Mouse (Mus musculus) left cerebral cortex, postnatal 14 days (tissue): Measurements from ENCODE around the gene Hipk2. TPM values are rescaled to one million over a fixed set of nuclear protein-coding genes. Genes with fewer than 3 reads are reported as not detected.

Source experiments
- DNase-seq, 2 experiments: peaks; one replicate each; pipeline ENCODE4 v3.0.0; 2021 to 2022; ENCODE audit warnings: low spot score in 2 of 2, mixed read lengths in 1 of 2
- intact Hi-C: fragments of 180-260 bp; cut with DNase I; formaldehyde crosslinking; loops from one replicate; pipeline ENCODE4 v1.15.1; 2025
- total RNA-seq, 2 experiments: library from RNA; stranded (reverse); gene quantifications; 2 replicates each; pipeline ENCODE4 v1.2.3; 2021

Hipk2 gene
- total RNA-seq, 2 experiments from 2014 or later: 48.3 to 52.3 TPM

DNA sequence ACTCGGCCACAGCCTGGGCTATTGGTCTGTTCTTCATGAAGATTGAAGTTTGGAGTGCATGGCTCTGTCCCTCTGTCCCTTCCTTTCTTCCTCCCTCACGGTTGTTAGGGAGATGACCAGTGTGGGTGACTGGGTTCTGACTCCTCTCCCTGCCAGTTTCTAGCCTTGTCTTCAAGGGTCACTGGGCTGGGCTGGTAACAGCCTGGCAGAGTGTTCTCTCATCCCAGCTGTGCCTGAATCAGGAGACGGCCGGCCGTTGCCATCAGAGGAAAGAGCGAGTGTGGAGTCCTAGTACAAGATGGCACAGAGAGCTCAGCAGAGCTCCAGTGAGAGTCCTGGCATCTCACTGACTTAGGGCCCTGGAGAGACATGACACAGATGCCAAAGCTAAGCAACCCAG lies 32.4 kb upstream of the Hipk2 start:
- DNase-seq: no peak
- intact Hi-C loops: no loop called here

DNA sequence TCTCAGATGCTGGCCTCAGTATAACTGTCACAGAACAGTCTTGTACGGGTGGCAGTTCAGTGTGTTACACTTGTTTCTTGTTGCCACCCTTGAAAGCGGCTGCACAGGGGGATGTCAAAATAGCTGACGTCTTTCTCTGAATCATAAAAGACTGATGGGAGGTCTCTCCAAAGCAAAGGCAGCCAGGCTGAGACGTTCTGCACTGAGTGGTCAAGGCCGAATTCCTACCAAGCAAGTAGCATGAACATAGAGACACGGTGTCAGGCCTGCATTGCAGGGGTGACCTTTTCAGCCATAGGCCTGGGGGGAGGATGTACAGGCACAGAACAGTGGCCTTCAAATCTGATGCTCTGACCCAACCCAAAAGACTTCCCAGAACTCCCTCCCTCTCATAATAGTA lies 30.0 kb upstream of the Hipk2 start:
- intact Hi-C loops: no loop called here
- no peak for DNase-seq

DNA sequence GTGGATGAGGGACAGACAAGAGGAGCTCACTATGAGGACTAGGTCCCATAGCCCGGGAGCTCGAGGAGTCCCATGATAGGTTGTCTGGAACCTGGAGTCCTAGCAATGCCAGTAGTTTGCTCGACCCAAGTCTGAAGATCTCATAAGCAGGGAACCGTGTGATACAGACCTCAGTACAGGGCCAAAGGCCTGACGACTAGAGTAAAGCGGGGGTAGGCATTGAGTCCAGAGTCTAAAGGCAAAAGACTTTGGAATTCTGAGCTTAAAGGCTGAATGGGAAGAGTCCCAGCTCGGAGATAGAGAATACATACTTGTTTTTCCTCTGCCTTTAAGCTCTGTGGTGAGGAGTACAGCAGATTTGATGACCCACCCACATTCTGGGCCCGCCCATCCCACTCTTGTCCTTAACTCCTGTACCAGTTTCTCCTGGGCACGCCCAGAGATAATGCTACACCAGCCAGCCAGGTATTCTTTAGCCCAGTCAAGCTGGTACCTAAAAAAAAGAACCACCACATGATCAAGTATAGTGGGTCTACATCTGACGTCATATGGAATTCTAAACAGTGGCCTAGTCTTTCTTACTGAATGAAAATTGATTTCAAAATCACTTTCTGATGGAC lies 27.0 kb upstream of the Hipk2 start:
- no peak for DNase-seq
- intact Hi-C loops: no loop called here

DNA sequence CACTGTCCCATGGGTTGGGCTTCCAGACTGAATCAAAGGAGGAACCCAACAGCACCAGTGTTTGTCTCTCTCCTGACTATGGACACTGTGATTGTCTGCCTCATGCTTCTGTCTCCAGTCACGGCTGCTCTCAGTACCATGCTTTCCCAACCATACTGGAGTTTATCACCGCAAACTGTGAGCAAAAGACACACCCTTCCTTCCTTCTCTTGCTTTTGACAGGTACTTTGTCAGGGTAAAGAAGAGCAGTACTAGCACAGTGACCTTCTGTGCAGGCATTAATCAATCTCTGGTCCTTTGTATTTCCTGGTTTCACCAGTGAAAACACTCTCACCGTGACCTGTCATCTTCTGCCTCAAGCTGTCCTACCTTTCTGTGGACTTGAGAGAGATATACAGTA lies 25.7 kb upstream of the Hipk2 start:
- intact Hi-C loops: no loop called here

DNA sequence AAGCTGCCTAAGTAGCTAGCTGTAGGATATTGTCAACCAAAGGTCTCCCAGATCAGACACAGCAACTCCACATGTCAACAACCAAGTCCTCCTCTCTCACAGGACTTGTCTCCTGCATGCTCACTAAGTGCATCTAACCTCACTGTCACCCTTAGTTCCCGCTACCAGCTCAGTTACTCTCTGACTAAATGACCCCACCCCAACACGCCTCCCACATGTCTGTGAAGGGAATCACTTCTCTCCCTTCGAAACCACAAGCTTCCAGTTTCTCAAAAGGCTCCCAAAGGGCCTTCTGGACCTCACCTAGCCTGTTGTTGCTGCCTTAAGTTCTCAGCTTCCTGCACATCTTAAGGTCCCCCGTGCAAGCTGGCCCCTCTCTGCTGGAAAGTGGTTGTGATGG lies 25.2 kb upstream of the Hipk2 start:
- intact Hi-C loops: no loop called here
- DNase-seq: no peak

More for the DNA sequence above, 25.7 kb upstream of the Hipk2 start:
- DNase-seq: no peak

DNA sequence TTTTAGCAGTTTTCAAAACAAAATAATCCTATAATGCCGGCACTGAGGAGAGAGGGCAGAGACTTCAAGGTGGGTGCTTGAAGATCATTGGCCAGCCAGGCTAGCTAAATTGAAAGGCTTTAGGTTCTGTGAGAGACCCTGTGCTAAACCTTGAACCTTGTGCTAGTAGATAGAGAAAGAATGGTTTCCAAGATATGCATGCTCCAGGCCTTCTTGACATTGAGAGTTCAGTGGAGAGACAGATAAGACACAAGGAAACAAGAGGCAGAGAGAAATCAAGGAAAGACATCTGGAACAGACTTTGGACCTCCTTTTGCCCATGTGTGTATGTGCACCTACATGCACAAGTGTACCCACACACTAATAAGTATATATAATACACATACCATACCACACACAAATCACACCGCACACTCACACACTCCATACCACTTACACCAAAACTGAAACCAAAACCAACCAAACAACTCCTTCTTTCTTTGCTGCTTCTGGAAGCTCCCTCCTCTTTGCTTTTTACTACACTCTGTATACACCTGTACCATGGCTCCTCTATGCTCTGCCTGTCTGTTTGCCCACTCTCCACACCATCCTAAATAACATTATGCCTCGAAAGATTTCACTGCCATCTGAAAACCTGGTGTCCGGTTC lies 24.6 kb upstream of the Hipk2 start:
- DNase-seq: no peak
- intact Hi-C loops: no loop called here

DNA sequence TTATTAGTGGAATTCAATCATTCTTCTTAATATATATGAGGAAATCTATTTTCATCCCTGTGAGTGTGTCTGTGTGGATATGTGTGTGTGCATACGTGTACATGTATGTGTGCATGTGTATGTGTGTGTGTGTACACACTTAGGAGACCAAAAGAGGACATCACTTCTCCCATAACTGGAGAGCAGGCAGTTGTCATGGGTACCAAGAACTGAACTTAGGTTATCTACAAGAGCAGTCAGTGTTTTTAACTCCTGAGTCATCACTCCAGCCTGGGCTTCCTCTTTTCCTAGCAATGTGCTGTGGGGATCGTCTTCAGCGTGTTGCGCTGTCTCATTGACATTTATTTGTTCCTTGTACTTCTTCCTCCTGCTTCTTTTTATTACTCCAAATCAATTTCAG lies 24.1 kb upstream of the Hipk2 start:
- intact Hi-C loops: no loop called here
- DNase-seq: no peak

DNA sequence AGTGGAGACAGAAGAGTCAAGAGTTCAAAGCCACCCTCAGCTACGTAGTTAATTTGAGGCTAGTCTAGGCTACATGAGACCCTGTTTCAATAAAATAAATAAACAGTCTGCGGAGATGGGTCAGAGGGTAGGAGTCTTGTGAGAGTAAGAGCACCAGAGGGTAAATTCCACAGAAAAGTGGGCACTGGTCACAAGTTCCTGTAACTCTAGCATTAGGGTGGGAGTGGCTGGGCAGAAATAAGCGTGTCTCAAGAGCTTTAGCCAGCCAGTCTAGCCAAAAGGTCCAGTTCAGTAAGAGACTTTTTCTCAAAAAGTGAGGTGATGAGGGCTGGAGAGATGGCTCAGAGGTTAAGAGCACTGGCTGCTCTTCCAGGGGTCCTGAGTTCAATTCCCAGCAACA lies 17.6 kb upstream of the Hipk2 start:
- intact Hi-C loops: no loop called here
- DNase-seq: no peak

DNA sequence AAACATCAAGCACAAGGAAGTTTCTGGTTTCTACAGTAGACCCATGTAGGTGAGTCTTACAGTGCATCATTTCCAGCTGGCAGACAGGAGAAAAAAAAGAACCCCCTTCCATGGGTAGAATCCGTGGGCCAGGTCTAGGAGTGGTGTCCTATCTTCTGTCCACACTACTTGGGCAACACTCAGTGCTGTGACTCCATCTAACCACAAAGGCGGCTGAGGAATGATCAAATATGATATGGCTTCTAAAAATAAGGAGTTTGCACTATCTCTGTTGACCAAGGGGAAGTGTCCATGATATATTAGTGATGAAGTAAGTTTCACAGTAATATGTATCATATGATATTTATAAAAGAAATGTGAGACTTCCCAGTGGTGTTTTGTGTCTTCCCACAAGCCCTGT lies 16.1 kb upstream of the Hipk2 start:
- intact Hi-C loops: no loop called here
- DNase-seq: no peak

DNA sequence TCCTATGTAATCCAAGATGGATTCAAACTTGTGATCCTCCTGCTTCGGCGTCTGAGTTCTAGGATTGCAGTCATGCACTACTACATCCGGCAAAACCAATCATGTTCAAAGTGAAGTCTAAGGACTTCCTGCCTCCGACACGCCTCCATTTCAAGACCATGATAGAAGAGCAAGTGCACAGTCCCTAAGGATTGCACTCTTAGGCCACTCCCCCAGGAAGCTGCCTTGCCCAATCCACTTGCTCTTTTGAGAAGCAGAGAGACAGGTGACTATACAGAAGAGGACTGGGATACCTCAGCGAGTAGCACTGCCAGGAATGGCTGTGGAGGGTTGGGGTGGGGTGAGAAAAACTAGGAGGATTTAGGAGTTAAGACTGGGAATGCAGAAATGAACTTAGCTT lies 13.2 kb upstream of the Hipk2 start:
- intact Hi-C loops: no loop called here
- no peak for DNase-seq

DNA sequence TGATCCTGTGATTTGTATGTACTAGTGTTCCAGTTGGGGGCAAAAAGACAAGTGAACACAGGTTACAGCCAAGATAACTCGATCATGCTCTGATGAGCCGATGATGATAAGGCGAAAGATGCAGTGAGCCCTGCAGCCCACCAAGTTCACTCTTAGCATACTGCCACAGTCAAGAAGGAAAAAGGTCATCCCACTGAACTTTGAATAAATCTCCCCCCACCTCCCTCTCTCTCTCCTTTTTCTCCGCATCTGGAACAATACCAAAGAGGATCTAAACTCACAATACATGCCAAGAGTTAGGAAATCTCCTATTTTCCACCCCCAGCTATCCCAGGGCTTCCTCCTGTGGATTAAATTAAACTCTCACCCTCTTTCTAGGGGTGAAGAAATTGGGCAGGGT lies 11.5 kb upstream of the Hipk2 start:
- intact Hi-C loops: no loop called here
- DNase-seq: no peak

DNA sequence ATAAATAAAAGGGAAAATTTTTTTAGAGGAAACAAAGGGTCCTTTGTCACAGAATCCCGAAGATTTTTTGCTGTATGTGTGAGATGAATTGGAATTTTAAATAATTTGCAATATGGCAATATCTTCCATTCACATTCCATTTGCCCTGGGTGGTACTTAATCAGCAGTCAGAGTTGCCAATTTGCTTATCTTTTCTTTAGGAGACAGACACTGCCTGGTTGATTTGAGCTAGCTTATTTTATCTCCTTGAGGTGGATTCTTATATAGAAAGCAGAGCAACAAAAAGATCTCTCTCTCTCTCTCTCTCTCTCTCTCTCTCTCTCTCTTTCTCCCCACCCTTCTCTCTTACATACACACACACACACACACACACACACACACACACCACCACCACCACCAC lies 9.2 kb upstream of the Hipk2 start:
- intact Hi-C loops: no loop called here

DNA sequence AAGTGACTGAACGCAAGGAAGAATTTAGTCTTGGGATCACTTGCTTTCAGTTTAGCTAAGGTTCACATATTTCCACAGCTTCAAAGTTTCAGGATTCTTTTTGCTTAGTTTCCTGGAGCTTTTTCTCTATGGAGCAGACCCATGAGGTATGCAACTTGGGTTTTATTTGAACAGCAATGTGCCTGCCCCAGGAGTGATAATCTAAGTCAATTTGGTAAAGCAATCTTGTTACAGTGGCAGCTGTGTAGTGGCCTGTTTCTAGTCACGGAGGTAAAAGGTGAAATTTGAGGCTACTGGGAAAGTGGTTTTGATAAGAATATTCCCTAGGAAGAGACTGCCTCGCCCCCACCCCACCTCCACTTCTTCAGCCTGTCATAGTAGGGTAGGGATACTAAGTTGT lies 8.5 kb upstream of the Hipk2 start:
- intact Hi-C loops: no loop called here
- no peak for DNase-seq

More for the DNA sequence above, 9.2 kb upstream of the Hipk2 start:
- no peak for DNase-seq

DNA sequence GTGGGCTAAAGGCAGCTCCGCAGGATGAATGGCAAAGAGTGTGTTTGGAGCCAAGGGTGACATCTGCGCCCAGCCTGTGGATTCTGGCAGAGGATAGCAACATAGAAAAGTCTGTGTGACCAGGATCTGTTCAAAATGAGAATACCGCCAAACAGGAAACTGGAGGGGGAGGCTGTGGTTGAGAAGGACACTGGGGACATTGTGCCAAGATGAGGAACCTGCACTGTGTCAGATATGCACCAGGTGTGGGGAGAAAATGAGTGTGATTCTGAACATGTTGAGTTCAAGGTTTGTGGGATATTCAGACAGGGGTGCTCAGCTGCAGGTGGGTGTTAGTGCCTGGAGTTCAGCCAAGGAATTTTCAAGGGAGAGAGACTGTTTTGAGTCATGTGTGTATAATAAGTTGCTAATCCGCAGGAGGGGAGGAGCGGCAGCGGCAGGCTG lies 6.8 kb upstream of the Hipk2 start:
- DNase-seq: peak in 1 of 2 experiments; percentile 22
- intact Hi-C loops: no loop called here

DNA sequence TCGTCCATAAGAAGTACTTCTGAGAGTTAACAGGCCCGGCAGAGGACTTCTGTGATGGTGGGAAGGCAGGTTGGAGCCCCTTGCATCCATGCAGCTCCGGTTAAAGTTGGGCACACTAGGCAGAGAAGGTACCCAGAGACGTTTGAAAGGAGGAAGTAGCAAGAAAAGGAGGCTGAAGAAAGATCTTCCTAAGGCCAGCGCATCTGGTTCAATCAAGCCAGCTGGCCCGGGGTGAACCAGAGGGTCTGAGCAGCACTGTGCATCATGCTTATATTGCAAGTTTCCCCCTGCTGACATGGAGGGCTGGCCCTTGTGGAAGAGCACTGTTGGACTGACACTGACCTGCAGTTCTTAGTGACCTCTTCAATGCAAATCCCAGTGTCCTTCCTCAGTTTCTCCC lies 6.0 kb upstream of the Hipk2 start:
- intact Hi-C loops: no loop called here

DNA sequence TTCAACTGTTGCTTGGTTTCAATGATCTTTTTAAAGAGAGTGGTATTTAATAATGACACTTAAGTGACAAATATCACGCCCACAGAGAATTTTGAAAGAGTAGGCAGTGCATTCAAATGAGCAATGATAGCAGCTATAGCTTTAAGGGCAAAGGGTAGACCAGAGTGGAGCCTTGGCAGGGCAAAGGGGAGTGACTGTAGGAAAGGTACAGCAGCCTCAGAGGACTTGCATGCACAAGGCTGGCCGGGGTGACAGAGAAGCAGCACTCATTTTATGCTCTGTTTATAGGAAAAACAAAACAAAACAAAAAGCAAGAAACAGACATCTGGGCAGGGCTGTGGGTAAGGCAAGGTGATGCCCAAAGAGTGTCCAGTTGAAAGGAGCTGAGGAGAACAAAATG lies 5.5 kb upstream of the Hipk2 start:
- DNase-seq: no peak
- intact Hi-C loops: no loop called here

More for the DNA sequence above, 6.0 kb upstream of the Hipk2 start:
- DNase-seq: no peak

DNA sequence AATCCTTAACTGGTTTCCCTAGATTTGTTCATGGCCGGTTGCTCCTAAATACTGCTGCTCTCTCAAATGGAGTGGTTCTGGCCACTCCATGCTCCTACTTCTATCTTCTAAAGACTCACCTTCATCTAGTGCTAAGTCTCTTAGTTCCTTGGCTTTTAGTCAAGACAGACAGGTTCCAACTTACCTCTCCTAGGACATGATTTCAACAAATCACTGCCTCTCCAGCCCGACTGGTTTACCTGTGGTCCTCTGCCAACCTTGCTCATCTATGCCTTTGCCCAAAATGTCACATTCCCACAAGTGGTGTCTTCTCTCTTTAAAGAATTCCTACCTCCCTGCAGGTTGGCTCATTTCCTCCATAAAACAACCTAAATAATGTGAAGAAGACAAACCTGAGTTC lies 1.7 kb upstream of the Hipk2 start:
- DNase-seq: no peak
- intact Hi-C loops: no loop called here

DNA sequence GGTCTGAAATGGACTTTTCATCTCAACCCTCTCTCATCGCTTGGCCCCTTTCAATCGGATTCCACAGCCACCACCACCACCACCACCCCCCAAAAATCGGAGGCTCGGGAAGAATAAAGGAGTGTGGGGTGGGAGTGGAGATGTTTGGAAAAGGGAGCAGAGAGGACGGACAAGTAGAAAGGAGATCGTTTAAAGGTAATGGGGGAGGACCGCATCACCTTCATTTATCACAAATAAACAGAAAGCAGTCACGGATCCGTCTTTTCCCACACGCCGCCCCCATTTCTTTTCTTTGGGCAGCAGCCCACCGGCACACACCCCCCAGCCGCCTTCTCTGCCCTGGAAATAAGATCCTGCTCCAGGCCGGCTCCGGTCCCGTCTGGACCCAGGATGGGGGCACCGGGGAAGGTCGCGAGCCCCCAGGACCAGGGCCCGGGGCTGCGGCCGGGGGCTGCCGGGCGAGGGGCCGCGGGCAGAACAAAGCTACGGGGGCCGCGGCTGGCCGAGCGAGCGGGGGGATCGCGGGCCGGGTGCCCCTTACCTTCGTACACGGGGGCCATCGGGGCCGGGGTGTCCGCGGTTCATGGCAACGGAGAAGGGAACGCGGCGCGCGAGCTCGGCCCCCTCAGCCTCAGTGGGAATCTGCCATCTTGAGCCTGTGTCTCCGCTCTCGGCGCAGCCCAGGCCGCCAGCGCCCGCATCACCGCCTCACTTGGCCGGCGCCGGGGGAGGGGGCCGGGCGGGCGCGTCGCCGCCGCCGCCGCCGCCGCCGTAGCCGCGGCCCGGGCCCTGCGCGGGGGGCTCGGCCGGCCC lies 501 bp downstream of the Hipk2 start, which contains the start of gene Tbxas1:
Gene Tbxas1 (plus strand): TSS at position 147 of the 813 bp plus-strand sequence.
- intact Hi-C loops: loop anchor here (2.0 kb wide), 2 partner anchors 139 to 191 kb away; no protein-coding TSS in a partner anchor
- peak; percentile 24 to 55 for DNase-seq

DNA sequence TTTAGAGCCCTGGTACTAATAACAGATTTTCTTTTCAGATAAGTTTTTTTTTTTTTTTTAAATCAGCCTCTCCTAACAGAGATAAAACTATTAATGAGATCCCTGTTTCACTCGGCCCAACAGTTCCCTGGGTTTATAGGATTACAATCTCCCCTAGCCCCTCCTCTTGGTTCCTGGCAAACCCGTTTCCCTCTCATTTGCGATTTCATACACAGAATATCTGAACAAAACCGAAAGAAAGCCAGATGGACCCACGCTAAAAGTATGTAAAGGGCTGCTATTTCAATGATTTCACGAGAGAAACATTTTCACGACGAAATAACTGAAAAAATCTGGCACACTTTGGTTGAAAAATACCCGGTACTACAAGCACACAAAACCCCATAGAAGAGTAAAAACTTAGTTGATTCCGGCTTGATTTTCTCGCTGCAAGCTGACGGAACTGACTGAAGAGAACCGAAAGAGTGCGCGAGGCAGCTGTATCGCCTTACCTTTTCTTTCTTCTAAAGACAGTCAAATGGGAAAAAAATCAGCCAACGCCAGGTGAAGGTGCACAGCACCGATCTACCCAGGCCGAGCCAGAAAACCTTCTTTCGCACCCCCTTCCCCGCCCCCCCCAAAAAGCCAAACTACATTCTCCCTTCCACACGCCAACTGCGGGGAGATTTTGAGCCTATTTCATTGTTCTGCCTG lies 1.3 kb downstream of the Hipk2 start:
- intact Hi-C loops: loop anchor here (2.0 kb wide), 2 partner anchors 138 to 192 kb away; no protein-coding TSS in a partner anchor
- peak; percentile 10 to 26 for DNase-seq

DNA sequence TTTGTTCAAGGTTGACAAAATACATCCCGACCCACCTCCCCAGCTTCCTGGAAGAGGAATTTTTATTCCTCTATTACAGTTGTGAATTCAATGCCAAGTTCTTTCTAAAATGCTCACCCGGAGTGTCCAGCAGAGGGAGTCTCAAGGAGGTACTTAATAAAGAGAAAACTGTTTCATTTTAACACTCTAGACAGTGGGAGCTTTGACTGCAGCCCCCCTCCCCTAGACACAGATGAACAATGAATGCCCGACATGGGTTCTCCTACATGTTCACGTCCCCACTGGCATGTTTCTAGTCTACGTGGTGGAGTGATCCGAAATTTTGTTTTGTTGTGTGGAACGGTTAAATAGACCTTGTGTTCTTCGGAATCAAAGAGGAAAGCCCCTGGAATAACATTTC lies 1.9 kb downstream of the Hipk2 start:
- intact Hi-C loops: loop anchor here (2.0 kb wide), 2 partner anchors 137 to 193 kb away; no protein-coding TSS in a partner anchor

More for the DNA sequence above, 1.9 kb downstream of the Hipk2 start:
- DNase-seq: peak; percentile 58 to 73
